Mouse (Mus musculus) central nervous system, embryonic 11.5 days (tissue): ENCODE data around the gene Cox7a1. TPM values are rescaled to one million over a fixed set of nuclear protein-coding genes. Genes with fewer than 3 reads are reported as not detected.

Experiments
- polyA plus RNA-seq: library from polyadenylated mRNA; depleted of rRNA; stranded (reverse); fragments of >200 nt; gene quantifications from 2 replicates; pipeline ENCODE4 v1.2.3, GENCODE M21; 2012; rRNA removed

The Cox7a1 gene
- polyA plus RNA-seq, result 2.2 and 4.6 TPM in 2 replicates

GRCm38 (mm10) chr7:30183879-30184289 is at the start of gene Cox7a1:
TSS of gene Cox7a1 (plus strand) at chr7:30184144.

GRCm38 (mm10) chr7:30169583-30170282 is 14.2 kb upstream of the Cox7a1 start, which contains the start of gene Zfp146:
TSS of gene Zfp146 (minus strand) at chr7:30169750.

DNA sequence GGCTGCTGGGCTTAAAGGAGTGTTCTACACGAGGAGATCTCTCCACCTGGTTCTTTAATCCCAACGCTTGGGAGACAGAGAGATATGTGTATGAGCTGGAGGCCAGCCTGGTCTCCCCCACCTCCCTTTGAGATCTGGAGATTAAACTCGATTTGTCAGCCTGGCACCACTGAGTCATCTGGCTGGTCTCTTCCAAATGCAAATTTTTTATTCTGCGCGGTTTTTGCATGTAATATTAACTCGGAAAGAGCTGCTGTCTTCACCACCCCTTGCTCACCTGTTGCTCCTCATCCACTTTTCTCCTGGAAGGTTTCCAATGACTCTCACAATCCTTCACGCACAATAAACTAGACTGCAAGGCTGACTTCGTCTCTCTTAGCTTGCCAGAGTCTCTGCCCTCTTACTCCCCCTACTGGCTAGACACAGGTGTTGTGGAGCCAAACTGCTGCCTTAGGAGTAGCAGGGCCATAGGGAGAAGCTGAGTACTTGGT is 14.6 kb downstream of the Cox7a1 start, which contains the start of gene Capns1:
Gene Capns1, minus strand, starts transcription at position 331 of the 491 bp plus-strand sequence.

GRCm38 (mm10) chr7:30231669-30232454 is 47.9 kb downstream of the Cox7a1 start, which contains the start of the genes Polr2i and Tbcb:
TSS of gene Polr2i (plus strand) at chr7:30231948.
TSS of gene Tbcb (minus strand) at chr7:30232272.

GRCm38 (mm10) chr7:30235625-30236024 is 51.7 kb downstream of the Cox7a1 start, which contains the start of gene Ovol3:
TSS of gene Ovol3 (minus strand) at chr7:30235725.

Other genes starting within 250 kb of the Cox7a1 start
- gene Zfp74, start 230.1 kb upstream of the Cox7a1 start, polyA plus RNA-seq, result 11.8 and 12.0 TPM in 2 replicates
- gene Zfp568, start 200.2 kb upstream of the Cox7a1 start, polyA plus RNA-seq, result 14.7 and 24.0 TPM in 2 replicates
- 7.2 and 7.6 TPM in 2 replicates for gene Zfp14, start 132.8 kb upstream of the Cox7a1 start, polyA plus RNA-seq
- 3.7 and 4.0 TPM in 2 replicates for gene Zfp82, start 111.2 kb upstream of the Cox7a1 start, polyA plus RNA-seq
- gene Gm26920, start 93.7 kb upstream of the Cox7a1 start, polyA plus RNA-seq, result 0.67 and 0.83 TPM in 2 replicates
- 9.4 and 11.1 TPM in 2 replicates for gene Zfp566, start 93.6 kb upstream of the Cox7a1 start, polyA plus RNA-seq
- gene Zfp260, start 89.4 kb upstream of the Cox7a1 start, polyA plus RNA-seq, result 42.7 and 66.9 TPM in 2 replicates
- gene Zfp382, start 62.2 kb upstream of the Cox7a1 start, polyA plus RNA-seq, result 6.6 and 7.4 TPM in 2 replicates
- gene Zfp146, start 14.4 kb upstream of the Cox7a1 start, polyA plus RNA-seq, result 111 and 119 TPM in 2 replicates
- gene Capns1, start 14.7 kb downstream of the Cox7a1 start, polyA plus RNA-seq, result 139 and 209 TPM in 2 replicates
- gene Polr2i, start 47.8 kb downstream of the Cox7a1 start, polyA plus RNA-seq, result 204 and 223 TPM in 2 replicates
- gene Tbcb, start 48.1 kb downstream of the Cox7a1 start, polyA plus RNA-seq, result 133 and 198 TPM in 2 replicates
- 0.19 and 0.27 TPM in 2 replicates for gene Ovol3, start 51.6 kb downstream of the Cox7a1 start, polyA plus RNA-seq
- 0.06 and 0.26 TPM in 2 replicates for gene Thap8, start 96.0 kb downstream of the Cox7a1 start, polyA plus RNA-seq
- gene Wdr62, start 96.3 kb downstream of the Cox7a1 start, polyA plus RNA-seq, result 22.8 and 26.3 TPM in 2 replicates
- 115 and 137 TPM in 2 replicates for gene Clip3, start 107.6 kb downstream of the Cox7a1 start, polyA plus RNA-seq
- gene Alkbh6, start 124.6 kb downstream of the Cox7a1 start, polyA plus RNA-seq, result 61.7 and 90.9 TPM in 2 replicates
- gene Syne4, start 130.7 kb downstream of the Cox7a1 start, polyA plus RNA-seq, result 42.4 and 63.7 TPM in 2 replicates
- 0.65 and 0.78 TPM in 2 replicates for gene E130208F15Rik, start 137.6 kb downstream of the Cox7a1 start, polyA plus RNA-seq
- gene Sdhaf1, start 139.8 kb downstream of the Cox7a1 start, polyA plus RNA-seq, result 19.6 and 19.7 TPM in 2 replicates
- 7.0 and 10.9 TPM in 2 replicates for gene Lrfn3, start 178.6 kb downstream of the Cox7a1 start, polyA plus RNA-seq
- gene Tyrobp, start 229.6 kb downstream of the Cox7a1 start, polyA plus RNA-seq, result 17.2 and 25.2 TPM in 2 replicates
- gene Hcst, start 235.7 kb downstream of the Cox7a1 start, polyA plus RNA-seq, result 0.16 and 0.40 TPM in 2 replicates
- 1.8 and 2.1 TPM in 2 replicates for gene Nfkbid, start 237.6 kb downstream of the Cox7a1 start, polyA plus RNA-seq